Mouse (Mus musculus) heart, embryonic 16.5 days (tissue): ENCODE results near the gene Glis1. TPM values are rescaled to one million over a fixed set of nuclear protein-coding genes. Genes with fewer than 3 reads are reported as not detected.

ENCODE experiments used
- ATAC-seq: fragments of 200-750 bp; cut with Nextera tagmentation; replicated peaks from 2 replicates; pipeline ENCODE4 v1.8.0; 2017; ENCODE audit warnings: moderate number of reproducible peaks; ENCODE audit not compliant: insufficient read depth, low FRiP score; ENCODE audit errors: extremely low read depth
- H3K27ac ChIP-seq: fragments of 300-500 bp; sonication (generic); 2 replicates; pipeline ENCODE4 v1.5.1; 2014; ENCODE audit warnings: mild to moderate bottlenecking, low read length, control low read depth, moderate library complexity
- H3K27me3 ChIP-seq: fragments of 300-500 bp; sonication (generic); 2 replicates; pipeline ENCODE4 v1.6.1; 2014; ENCODE audit warnings: low read length, mixed read lengths; ENCODE audit not compliant: control insufficient read depth, insufficient read depth
- H3K36me3 ChIP-seq: fragments of 300-500 bp; sonication (generic); 2 replicates; pipeline ENCODE4 v1.6.1; 2014; ENCODE audit not compliant: control insufficient read depth, insufficient read depth
- H3K4me1 ChIP-seq: fragments of 300-500 bp; sonication (generic); 2 replicates; pipeline ENCODE4 v1.6.1; 2014; ENCODE audit warnings: low read length, mixed read lengths; ENCODE audit not compliant: control insufficient read depth, insufficient read depth
- H3K4me2 ChIP-seq: fragments of 300-500 bp; sonication (generic); 2 replicates; pipeline ENCODE4 v1.6.1; 2014; ENCODE audit warnings: low read depth, mild to moderate bottlenecking, control low read depth, low read length
- H3K4me3 ChIP-seq: fragments of 300-500 bp; sonication (generic); 2 replicates; pipeline ENCODE4 v1.5.1; 2014; ENCODE audit warnings: mild to moderate bottlenecking, control low read depth, low read length
- H3K9ac ChIP-seq: fragments of 300-500 bp; sonication (generic); 2 replicates; pipeline ENCODE4 v1.6.1; 2014; ENCODE audit warnings: low read length, control low read depth
- H3K9me3 ChIP-seq: fragments of 300-500 bp; sonication (generic); replicated peaks from 2 replicates; pipeline ENCODE4 v1.6.1; 2016; ENCODE audit warnings: low read length; ENCODE audit not compliant: control insufficient read depth
- WGBS: fragments of 180-500 bp; shearing (Covaris S2); extraction: QIAGEN DNeasy Blood & Tissue Kit; methylation state at CpG from one replicate; pipeline ENCODE4 v1.1.7; 2014; 5-methylcytosine and 5-hydroxymethylcytosine counted together
- polyA plus RNA-seq: library from polyadenylated mRNA; unstranded; fragments of >200 nt; fragmentation: Nextera tagmentation; extraction: Ambion mirVana; gene quantifications from 2 replicates; pipeline ENCODE4 v1.2.1, GENCODE M21; 2015

Gene Glis1
- 0.16 and 0.47 TPM in 2 replicates for polyA plus RNA-seq

GRCm38 (mm10) chr4:107434356-107435237 is at the start of gene Glis1:
Glis1 (plus strand) TSS chr4:107434591.
- peak within 1 kb of the TSS; percentile 66 for H3K4me3 ChIP-seq
- H3K36me3 ChIP-seq: no peaks in the 10 kb centered on the region
- WGBS: 1% methylated on average over 94 of the region's 112 CpGs
- peaks cover 64% of the 10 kb centered on the region for H3K27me3 ChIP-seq
- peak within 1 kb of the TSS; percentile 62 for H3K9ac ChIP-seq
- H3K4me2 ChIP-seq: peak within 1 kb of the TSS; percentile 78
- peak; percentile 91 for ATAC-seq
- H3K27ac ChIP-seq: no peak within 1 kb of the TSS
- H3K4me1 ChIP-seq: peaks cover 9% of the 10 kb centered on the region; the same call in 1 of the 2 replicates
- H3K9me3 ChIP-seq: no peaks in the 10 kb centered on the region

- Histone ChIP-seq H3K4me1 (no peaks in the 10 kb centered on the region), H3K4me2 (no peak overlapping the region), H3K9ac (no peak overlapping the region), H3K9me3 (no peaks in the 10 kb centered on the region), H3K4me3 (no peak overlapping the region), H3K27me3 (no peaks in the 10 kb centered on the region), H3K27ac (no peak overlapping the region), H3K36me3 (peaks cover 61% of the 10 kb centered on the region)
- WGBS: 98% methylated on average over 4 of the region's 4 CpGs
- no peak for ATAC-seq
Observed at GRCm38 (mm10) chr4:107387038-107387437, 47.4 kb upstream of the Glis1 start.

DNA sequence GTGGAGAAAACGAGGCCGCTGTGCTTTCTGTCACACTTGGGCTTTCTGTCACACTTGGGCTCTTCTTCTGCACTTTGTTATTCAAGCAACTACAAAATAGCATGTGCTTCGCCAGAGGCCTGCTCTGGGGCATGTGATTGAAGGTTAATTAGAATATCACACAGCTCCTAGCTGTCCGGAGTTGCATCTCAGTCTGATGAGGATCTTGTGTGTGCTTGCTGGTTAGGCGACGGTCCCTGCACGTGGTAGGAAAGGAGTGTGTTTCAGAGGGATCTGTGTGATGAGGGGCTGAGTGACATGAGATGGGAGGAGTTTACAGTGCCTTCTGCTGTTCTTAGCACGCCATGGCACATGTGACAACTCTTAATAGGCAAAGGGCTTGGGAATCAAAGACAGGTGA is 46.9 kb upstream of the Glis1 start:
- no peak overlapping the region for H3K4me3 ChIP-seq
- peaks cover 62% of the 10 kb centered on the region for H3K36me3 ChIP-seq
- no peak overlapping the region for H3K9ac ChIP-seq
- no peaks in the 10 kb centered on the region for H3K27me3 ChIP-seq
- no peak overlapping the region for H3K27ac ChIP-seq
- no peak for ATAC-seq
- H3K9me3 ChIP-seq: no peaks in the 10 kb centered on the region
- no peaks in the 10 kb centered on the region for H3K4me1 ChIP-seq
- no peak overlapping the region for H3K4me2 ChIP-seq
- 91% methylated on average over 8 of the region's 8 CpGs for WGBS

GRCm38 (mm10) chr4:107388291-107388690 is 46.1 kb upstream of the Glis1 start:
- 85% methylated on average over 2 of the region's 2 CpGs for WGBS
- ATAC-seq: no peak
- H3K27me3 ChIP-seq: no peaks in the 10 kb centered on the region
- no peaks in the 10 kb centered on the region for H3K9me3 ChIP-seq
- no peak overlapping the region for H3K4me2 ChIP-seq
- H3K9ac ChIP-seq: no peak overlapping the region
- peaks cover 61% of the 10 kb centered on the region for H3K36me3 ChIP-seq
- H3K4me1 ChIP-seq: no peaks in the 10 kb centered on the region
- no peak overlapping the region for H3K4me3 ChIP-seq
- no peak overlapping the region for H3K27ac ChIP-seq

DNA sequence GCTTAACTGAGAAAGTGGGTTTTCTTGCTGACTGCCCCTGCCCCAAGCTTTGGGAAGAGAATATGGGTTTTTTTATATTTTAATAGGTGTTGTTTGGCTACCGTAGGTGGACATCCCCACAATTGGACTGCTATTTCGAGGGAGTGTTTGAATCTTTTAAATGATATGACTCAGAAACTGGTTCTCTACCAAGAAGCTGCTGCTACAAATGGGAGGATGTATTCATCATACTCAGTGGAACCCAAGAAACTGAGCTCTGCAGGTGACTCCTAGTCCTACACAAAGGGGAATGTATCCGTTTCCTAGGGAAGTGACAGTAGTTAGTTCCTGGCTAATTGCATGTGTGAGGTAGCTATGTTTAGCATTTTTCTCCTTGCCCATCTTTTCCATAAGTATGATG is 45.0 kb upstream of the Glis1 start:
- Histone ChIP-seq H3K27me3 (no peaks in the 10 kb centered on the region), H3K4me1 (no peaks in the 10 kb centered on the region), H3K4me3 (no peak overlapping the region), H3K9me3 (no peaks in the 10 kb centered on the region), H3K27ac (no peak overlapping the region), H3K4me2 (no peak overlapping the region), H3K9ac (no peak overlapping the region), H3K36me3 (peaks cover 65% of the 10 kb centered on the region)
- ATAC-seq: no peak
- 93% methylated on average over 3 of the region's 3 CpGs for WGBS

DNA sequence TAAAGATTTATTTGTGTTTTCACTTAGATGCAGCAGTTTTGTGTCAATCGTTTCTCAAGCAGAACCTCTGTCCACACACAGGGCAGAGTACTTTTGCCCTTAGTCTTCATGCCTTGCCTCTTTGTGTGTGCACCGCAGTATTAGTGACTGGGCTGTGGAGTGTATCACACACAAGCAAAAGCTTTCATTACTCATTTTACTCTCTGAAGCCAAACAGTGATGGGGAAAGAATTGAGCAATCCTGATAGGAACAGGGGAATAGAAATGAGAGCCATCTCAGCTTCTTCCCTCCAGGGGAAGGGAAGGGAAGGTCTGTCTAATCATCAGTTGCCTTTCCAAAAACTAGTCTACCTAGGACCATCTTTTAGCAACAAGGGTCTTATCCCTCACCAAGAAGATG is 40.6 kb upstream of the Glis1 start:
- no peaks in the 10 kb centered on the region for H3K4me1 ChIP-seq
- H3K27me3 ChIP-seq: no peaks in the 10 kb centered on the region
- peaks cover 50% of the 10 kb centered on the region for H3K36me3 ChIP-seq
- no peak overlapping the region for H3K9ac ChIP-seq
- no peak overlapping the region for H3K27ac ChIP-seq
- no peak overlapping the region for H3K4me3 ChIP-seq
- ATAC-seq: no peak
- no peaks in the 10 kb centered on the region for H3K9me3 ChIP-seq
- no peak overlapping the region for H3K4me2 ChIP-seq
- 89% methylated on average over 2 of the region's 2 CpGs for WGBS

GRCm38 (mm10) chr4:107420202-107420601 is 14.2 kb upstream of the Glis1 start:
- Histone ChIP-seq H3K27ac (no peak overlapping the region), H3K36me3 (no peaks in the 10 kb centered on the region; the same call in 1 of the 2 replicates), H3K27me3 (peaks cover 10% of the 10 kb centered on the region), H3K9me3 (no peaks in the 10 kb centered on the region), H3K4me1 (0 out of 2 replicates have a peak, but pooled peaks cover 2% of the 10 kb centered on the region), H3K9ac (no peak overlapping the region), H3K4me3 (no peak overlapping the region), H3K4me2 (no peak overlapping the region)
- WGBS: 65% methylated on average over 4 of the region's 4 CpGs
- no peak for ATAC-seq

GRCm38 (mm10) chr4:107421711-107422110 is 12.7 kb upstream of the Glis1 start:
- Histone ChIP-seq H3K4me1 (0 out of 2 replicates have a peak, but pooled peaks cover 2% of the 10 kb centered on the region), H3K4me3 (peak overlapping the region; percentile 33), H3K36me3 (no peaks in the 10 kb centered on the region; the same call in 1 of the 2 replicates), H3K27ac (no peak overlapping the region), H3K27me3 (peaks cover 10% of the 10 kb centered on the region), H3K9me3 (no peaks in the 10 kb centered on the region), H3K9ac (no peak overlapping the region), H3K4me2 (peak overlapping the region; percentile 59)
- ATAC-seq: no peak
- WGBS: 7% methylated on average over 14 of the region's 14 CpGs

DNA sequence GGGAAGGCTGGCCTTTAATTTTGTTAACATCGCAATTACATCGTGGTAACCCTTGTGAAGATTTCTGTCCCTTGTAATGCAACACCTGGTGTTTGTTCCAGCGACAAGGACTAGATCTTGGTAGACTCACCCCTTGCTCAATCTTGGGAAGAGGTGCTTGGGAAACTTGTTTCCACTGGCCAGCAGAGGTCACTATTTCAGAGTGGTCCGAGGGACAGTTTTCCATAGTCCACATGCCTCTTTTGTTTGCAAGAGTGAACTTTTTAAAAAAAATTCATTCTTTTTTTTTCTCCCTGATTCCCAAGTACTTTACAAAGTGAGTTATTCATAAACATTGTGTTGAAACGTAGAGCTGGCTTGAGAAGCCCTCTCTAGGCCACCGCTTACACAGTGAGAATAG is 12.2 kb upstream of the Glis1 start:
- Histone ChIP-seq H3K9me3 (no peaks in the 10 kb centered on the region), H3K36me3 (no peaks in the 10 kb centered on the region; the same call in 1 of the 2 replicates), H3K27me3 (peaks cover 12% of the 10 kb centered on the region), H3K9ac (no peak overlapping the region), H3K4me3 (no peak overlapping the region), H3K27ac (no peak overlapping the region), H3K4me2 (no peak overlapping the region; the same call in 1 of the 2 replicates), H3K4me1 (0 out of 2 replicates have a peak, but pooled peaks cover 2% of the 10 kb centered on the region)
- WGBS: 22% methylated on average over 6 of the region's 6 CpGs
- ATAC-seq: no peak
